Mouse (Mus musculus) embryonic facial prominence, embryonic 15.5 days (tissue): ENCODE results near the gene Phkg2. TPM values are rescaled to one million over a fixed set of nuclear protein-coding genes. Genes with fewer than 3 reads are reported as not detected.

Source experiments
- ATAC-seq: fragments of 200-750 bp; cut with Nextera tagmentation; 2 replicates; pipeline ENCODE4 v1.8.0; 2017; ENCODE audit warnings: low read depth, moderate TSS enrichment; ENCODE audit not compliant: insufficient number of reproducible peaks, low FRiP score, low TSS enrichment
- H3K27ac ChIP-seq: fragments of 300-500 bp; sonication (generic); replicated peaks from 2 replicates; pipeline ENCODE4 v1.5.1; 2015; ENCODE audit warnings: mild to moderate bottlenecking, inconsistent platforms
- H3K27me3 ChIP-seq: fragments of 300-500 bp; sonication (generic); 2 replicates; pipeline ENCODE4 v1.6.1; 2015; ENCODE audit warnings: inconsistent platforms
- H3K36me3 ChIP-seq: fragments of 300-500 bp; sonication (generic); 2 replicates; pipeline ENCODE4 v1.6.1; 2015; ENCODE audit warnings: mild to moderate bottlenecking, inconsistent platforms
- H3K4me1 ChIP-seq: fragments of 300-500 bp; sonication (generic); 2 replicates; pipeline ENCODE4 v1.6.1; 2015; ENCODE audit warnings: inconsistent platforms
- H3K4me2 ChIP-seq: fragments of 300-500 bp; sonication (generic); replicated peaks from 2 replicates; pipeline ENCODE4 v1.6.1; 2015; ENCODE audit warnings: mild to moderate bottlenecking, inconsistent platforms
- H3K4me3 ChIP-seq: fragments of 300-500 bp; sonication (generic); replicated peaks from 2 replicates; pipeline ENCODE4 v1.5.1; 2015; ENCODE audit warnings: mild to moderate bottlenecking, inconsistent platforms
- H3K9ac ChIP-seq: fragments of 300-500 bp; sonication (generic); 2 replicates; pipeline ENCODE4 v1.6.1; 2015; ENCODE audit warnings: inconsistent platforms
- H3K9me3 ChIP-seq: fragments of 300-500 bp; sonication (generic); replicated peaks from 2 replicates; pipeline ENCODE4 v1.6.1; 2016; ENCODE audit warnings: inconsistent platforms
- WGBS: fragments of 180-500 bp; shearing (Covaris S2); methylation state at CpG from one replicate; pipeline ENCODE4 v1.1.7; 2015; 5-methylcytosine and 5-hydroxymethylcytosine counted together
- polyA plus RNA-seq: library from polyadenylated mRNA; unstranded; fragments of >200 nt; fragmentation: Nextera tagmentation; extraction: Ambion mirVana; gene quantifications from 2 replicates; pipeline ENCODE4 v1.2.1, GENCODE M21; 2015

Gene Phkg2
- polyA plus RNA-seq, 1 experiment from 2014 or later = 40.0 TPM

- Histone ChIP-seq H3K9me3 (no peaks in the 10 kb centered on the region), H3K4me3 (no peak overlapping the region), H3K9ac (no peak overlapping the region), H3K4me2 (no peak overlapping the region), H3K27me3 (no peaks in the 10 kb centered on the region), H3K27ac (no peak overlapping the region), H3K4me1 (peaks cover 19% of the 10 kb centered on the region), H3K36me3 (peaks cover 47% of the 10 kb centered on the region)
- no peak for ATAC-seq
- 84% methylated on average over 7 of the region's 7 CpGs for WGBS
Measured at GRCm38 (mm10) chr7:127585031-127585430, 11.9 kb downstream of the Phkg2 start.

DNA sequence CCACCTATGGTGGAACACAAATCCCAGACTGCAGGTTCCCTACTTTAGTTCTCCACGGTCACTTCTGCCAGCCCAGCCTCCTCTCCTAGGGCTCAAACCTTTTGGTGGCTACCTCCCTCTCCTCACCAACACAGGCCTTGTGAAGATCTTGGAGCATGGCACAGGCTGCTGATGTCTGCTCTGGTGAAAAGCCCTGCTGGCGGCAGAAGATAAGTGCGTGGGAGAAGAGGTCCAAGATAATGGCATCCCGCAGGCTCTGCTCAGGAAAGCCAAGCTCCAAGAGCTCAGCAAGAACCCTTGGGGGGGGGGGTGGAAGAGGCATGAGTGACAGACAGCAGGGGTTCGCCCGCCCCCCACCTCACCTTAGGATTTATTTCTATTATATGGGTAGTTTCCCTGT is 13.0 kb downstream of the Phkg2 start:
- Histone ChIP-seq H3K9ac (no peak overlapping the region), H3K27me3 (no peaks in the 10 kb centered on the region), H3K4me3 (no peak overlapping the region), H3K27ac (no peak overlapping the region), H3K36me3 (peaks cover 47% of the 10 kb centered on the region), H3K9me3 (no peaks in the 10 kb centered on the region), H3K4me2 (no peak overlapping the region), H3K4me1 (peaks cover 19% of the 10 kb centered on the region)
- 93% methylated on average over 6 of the region's 6 CpGs for WGBS
- ATAC-seq = no peak

- ATAC-seq = no peak
- no peaks in the 10 kb centered on the region for H3K9me3 ChIP-seq
- no peak overlapping the region for H3K27ac ChIP-seq
- peak overlapping the region; percentile 94 for H3K4me2 ChIP-seq
- H3K36me3 ChIP-seq = peaks cover 48% of the 10 kb centered on the region
- WGBS = 63% methylated on average over 5 of the region's 5 CpGs
- H3K4me3 ChIP-seq = peak overlapping the region; percentile 95
- peaks cover 19% of the 10 kb centered on the region for H3K4me1 ChIP-seq
- no peak overlapping the region for H3K9ac ChIP-seq
- H3K27me3 ChIP-seq = no peaks in the 10 kb centered on the region
Measured at GRCm38 (mm10) chr7:127587196-127587595, 14.1 kb downstream of the Phkg2 start.

GRCm38 (mm10) chr7:127588011-127588871 is 15.1 kb downstream of the Phkg2 start, which contains the start of the genes Ccdc189 and Rnf40:
Ccdc189 (minus strand) TSS chr7:127588595.
Rnf40 (plus strand) TSS chr7:127588767.
- peaks cover 48% of the 10 kb centered on the region for H3K36me3 ChIP-seq
- under 1% methylated on average over 50 of the region's 50 CpGs for WGBS
- peak; percentile 97 for ATAC-seq

GRCm38 (mm10) chr7:127588901-127589300 is 15.8 kb downstream of the Phkg2 start:
- Histone ChIP-seq H3K27ac (peak overlapping the region; percentile 87; the same call in 1 of the 2 replicates), H3K9me3 (no peaks in the 10 kb centered on the region), H3K9ac (peak overlapping the region; percentile 90), H3K4me2 (peak overlapping the region; percentile 94), H3K4me3 (peak overlapping the region; percentile 95), H3K27me3 (no peaks in the 10 kb centered on the region), H3K36me3 (peaks cover 48% of the 10 kb centered on the region), H3K4me1 (peaks cover 19% of the 10 kb centered on the region)
- 4% methylated on average over 29 of the region's 29 CpGs for WGBS
- ATAC-seq = peak; percentile 0; the same call in 1 of the 2 replicates

More at GRCm38 (mm10) chr7:127588011-127588871, 15.1 kb downstream of the Phkg2 start, which contains the start of the genes Ccdc189 and Rnf40:
- peak within 1 kb of the TSS; percentile 95 for H3K4me3 ChIP-seq
- no peaks in the 10 kb centered on the region for H3K27me3 ChIP-seq
- peak within 1 kb of the TSS; percentile 90 for H3K9ac ChIP-seq
- H3K4me2 ChIP-seq = peak within 1 kb of the TSS; percentile 94
- H3K9me3 ChIP-seq = no peaks in the 10 kb centered on the region
- peaks cover 19% of the 10 kb centered on the region for H3K4me1 ChIP-seq
- H3K27ac ChIP-seq = peak within 1 kb of the TSS; percentile 87

GRCm38 (mm10) chr7:127589637-127590036 is 16.5 kb downstream of the Phkg2 start:
- 84% methylated on average over 9 of the region's 9 CpGs for WGBS
- ATAC-seq = no peak
- Histone ChIP-seq H3K4me2 (peak overlapping the region; percentile 94), H3K27me3 (no peaks in the 10 kb centered on the region), H3K9me3 (no peaks in the 10 kb centered on the region), H3K36me3 (peaks cover 50% of the 10 kb centered on the region), H3K9ac (0 out of 2 replicates have a peak overlapping the region, but pooled peaks have one; percentile 90), H3K4me3 (peak overlapping the region; percentile 95), H3K4me1 (peaks cover 19% of the 10 kb centered on the region), H3K27ac (no peak overlapping the region)

DNA sequence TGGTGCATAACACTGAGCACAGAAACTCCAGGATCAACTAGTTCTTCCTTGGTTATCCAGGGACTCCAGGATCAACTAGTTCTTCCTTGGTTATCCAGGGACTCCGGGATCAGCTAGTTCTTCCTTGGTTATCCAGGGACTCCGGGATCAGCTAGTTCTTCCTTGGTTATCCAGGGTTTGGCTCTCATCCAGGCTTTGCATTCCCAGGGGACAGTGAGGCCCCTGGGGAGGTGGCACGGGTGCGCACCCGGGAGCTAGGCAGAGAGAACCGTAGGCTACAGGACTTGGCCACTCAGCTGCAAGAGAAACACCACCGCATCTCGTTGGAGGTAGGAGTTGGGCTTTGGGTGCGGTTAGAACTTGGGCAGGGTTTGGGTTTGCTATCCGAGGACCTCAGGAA is 18.0 kb downstream of the Phkg2 start:
- WGBS = 92% methylated on average over 10 of the region's 10 CpGs
- Histone ChIP-seq H3K27ac (no peak overlapping the region), H3K27me3 (no peaks in the 10 kb centered on the region), H3K4me2 (no peak overlapping the region), H3K4me3 (no peak overlapping the region), H3K9ac (no peak overlapping the region), H3K9me3 (no peaks in the 10 kb centered on the region), H3K4me1 (peaks cover 19% of the 10 kb centered on the region), H3K36me3 (peaks cover 64% of the 10 kb centered on the region)
- ATAC-seq = no peak

GRCm38 (mm10) chr7:127592575-127592974 is 19.4 kb downstream of the Phkg2 start:
- Histone ChIP-seq H3K4me1 (peaks cover 12% of the 10 kb centered on the region), H3K36me3 (peaks cover 79% of the 10 kb centered on the region), H3K4me3 (no peak overlapping the region), H3K27me3 (no peaks in the 10 kb centered on the region), H3K4me2 (no peak overlapping the region), H3K27ac (no peak overlapping the region), H3K9ac (no peak overlapping the region), H3K9me3 (no peaks in the 10 kb centered on the region)
- 87% methylated on average over 14 of the region's 14 CpGs for WGBS
- ATAC-seq = no peak

GRCm38 (mm10) chr7:127596747-127597146 is 23.6 kb downstream of the Phkg2 start:
- 95% methylated on average over 17 of the region's 17 CpGs for WGBS
- ATAC-seq = no peak
- H3K9ac ChIP-seq = no peak overlapping the region

DNA sequence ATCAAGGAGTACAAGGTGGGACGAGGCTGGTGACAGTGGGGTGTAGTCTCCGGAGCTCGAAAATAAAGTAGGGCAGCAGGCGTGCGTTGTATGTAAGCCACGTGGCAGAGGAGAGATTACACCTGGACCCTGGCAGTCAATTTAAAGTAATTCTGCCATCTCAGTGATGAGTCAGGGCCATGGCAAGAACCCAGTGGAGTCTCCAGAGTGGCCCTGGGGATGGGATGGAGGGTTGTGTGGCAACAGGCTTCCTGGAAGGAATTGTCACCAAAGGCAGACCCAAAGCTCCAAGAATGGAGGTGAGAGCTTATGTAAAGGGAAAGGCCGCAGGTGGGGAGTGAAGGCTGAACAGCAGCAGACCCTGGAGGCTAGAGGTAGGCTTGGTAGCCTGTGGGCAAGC is 27.5 kb downstream of the Phkg2 start:
- Histone ChIP-seq H3K27ac (no peak overlapping the region), H3K4me1 (no peaks in the 10 kb centered on the region), H3K9ac (no peak overlapping the region), H3K36me3 (peaks cover 94% of the 10 kb centered on the region), H3K4me3 (no peak overlapping the region), H3K4me2 (no peak overlapping the region), H3K27me3 (no peaks in the 10 kb centered on the region), H3K9me3 (no peaks in the 10 kb centered on the region)
- ATAC-seq = no peak
- 95% methylated on average over 7 of the region's 7 CpGs for WGBS

More at GRCm38 (mm10) chr7:127596747-127597146, 23.6 kb downstream of the Phkg2 start:
- Histone ChIP-seq H3K36me3 (peaks cover 100% of the 10 kb centered on the region), H3K9me3 (no peaks in the 10 kb centered on the region), H3K27ac (no peak overlapping the region), H3K4me1 (no peaks in the 10 kb centered on the region), H3K27me3 (no peaks in the 10 kb centered on the region), H3K4me2 (no peak overlapping the region), H3K4me3 (no peak overlapping the region)

DNA sequence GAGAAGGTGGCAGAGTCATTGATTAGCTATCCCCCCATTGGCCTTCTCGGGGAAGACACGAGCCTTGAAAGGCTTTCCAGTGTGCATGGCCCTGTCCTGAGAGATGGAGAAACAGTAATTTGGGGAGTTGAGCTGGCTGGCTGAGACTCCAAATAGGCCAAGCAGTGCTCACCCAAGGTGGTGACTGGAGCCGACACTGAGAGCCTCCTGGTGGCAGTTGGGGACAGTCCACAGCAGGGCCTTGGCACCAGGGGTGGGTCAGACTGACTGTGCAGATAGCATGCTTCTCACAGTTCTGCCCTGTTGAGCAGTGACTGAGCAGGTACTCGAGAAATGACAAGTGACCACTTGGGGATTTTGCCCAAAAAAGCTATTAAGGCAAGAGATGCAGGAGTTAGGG is 28.6 kb downstream of the Phkg2 start:
- no peak overlapping the region for H3K4me2 ChIP-seq
- no peaks in the 10 kb centered on the region for H3K9me3 ChIP-seq
- no peak overlapping the region for H3K4me3 ChIP-seq
- H3K27me3 ChIP-seq = no peaks in the 10 kb centered on the region
- H3K27ac ChIP-seq = no peak overlapping the region
- peaks cover 83% of the 10 kb centered on the region for H3K36me3 ChIP-seq
- WGBS = 85% methylated on average over 4 of the region's 4 CpGs
- no peak overlapping the region for H3K9ac ChIP-seq
- H3K4me1 ChIP-seq = no peaks in the 10 kb centered on the region
- ATAC-seq = no peak
